In genomic region chr17:5554573-5554972, GRCm38 (mm10) we compare ENCODE assay signal across 24 mouse cellular contexts.
"Had no signal": no experiment of that assay in that cellular context is flagged by ENCODE, and none has a peak within 500 bp of the region (broad histone marks: within the 10 kb centered on the region; RNA-seq: fewer than 3 reads in every experiment).

No protein-coding gene starts in this region.

- H3K4me2 ChIP-seq: heart, embryonic 11.5 days; heart, embryonic 13.5 days; heart, embryonic 15.5 days; hindbrain, embryonic 13.5 days; hindbrain, embryonic 15.5 days; limb, embryonic 13.5 days; limb, embryonic 15.5 days; liver, embryonic 12.5 days had no signal

- H3K36me3 ChIP-seq: heart, embryonic 13.5 days; heart, embryonic 15.5 days; hindbrain, embryonic 13.5 days; hindbrain, embryonic 15.5 days; limb, embryonic 13.5 days; limb, embryonic 15.5 days had no signal

- H3K27me3 ChIP-seq: heart, embryonic 13.5 days; heart, embryonic 15.5 days; hindbrain, embryonic 13.5 days; hindbrain, embryonic 15.5 days; limb, embryonic 13.5 days; limb, embryonic 15.5 days; liver, embryonic 12.5 days had no signal

- H3K9me3 ChIP-seq: heart, embryonic 13.5 days; heart, embryonic 15.5 days; hindbrain, embryonic 13.5 days; hindbrain, embryonic 15.5 days; limb, embryonic 13.5 days; limb, embryonic 15.5 days; liver, embryonic 12.5 days had no signal

- H3K4me3 ChIP-seq: heart, adult 2 months; heart, embryonic 13.5 days; heart, embryonic 15.5 days; hindbrain, embryonic 13.5 days; hindbrain, embryonic 15.5 days; layer of hippocampus, adult 2 months; limb, embryonic 13.5 days; limb, embryonic 15.5 days; liver, embryonic 12.5 days had no signal

- ATAC-seq: hindbrain, postnatal 0 days; liver, embryonic 12.5 days had no signal

- H3K4me1 ChIP-seq: heart, embryonic 13.5 days; heart, embryonic 15.5 days; hindbrain, embryonic 15.5 days; limb, embryonic 13.5 days; limb, embryonic 15.5 days had no signal

- H3K27ac ChIP-seq: heart, adult 2 months; heart, embryonic 13.5 days; heart, embryonic 15.5 days; hindbrain, embryonic 13.5 days; hindbrain, embryonic 15.5 days; hindbrain, postnatal 0 days; layer of hippocampus, adult 2 months; limb, embryonic 13.5 days; limb, embryonic 15.5 days; liver, embryonic 12.5 days; liver, embryonic 14.5 days had no signal

- DNase-seq: gastrocnemius, postnatal 14 days; gastrocnemius, postnatal 36 days; heart, adult 11 months; heart, adult 2 months; heart, postnatal 14 days; heart, postnatal 36 days; kidney, adult 18-20 months; kidney, adult 8-10 months; kidney, postnatal 10 days; kidney, postnatal 25 days; kidney, postnatal 4 days; layer of hippocampus, postnatal 36 days; left cerebral cortex, postnatal 4 days had no signal

- H3K9ac ChIP-seq: heart, embryonic 13.5 days; heart, embryonic 15.5 days; hindbrain, embryonic 13.5 days; hindbrain, embryonic 15.5 days; limb, embryonic 13.5 days; limb, embryonic 15.5 days; liver, embryonic 12.5 days; liver, embryonic 14.5 days had no signal
